Mouse (Mus musculus) erythroblast, embryonic 14.5 days (primary cell): Measurements from ENCODE around the gene Tuba4a. TPM values are rescaled to one million over a fixed set of nuclear protein-coding genes. Genes with fewer than 3 reads are reported as not detected.
A peak's percentile ranks its signal among the peaks of the same experiment; 100 is the strongest.
"Not testable (repeated sequence)": the region's sequence is repeated elsewhere in the genome, so short reads cannot be mapped to it uniquely, and the experiment has no call there.

Source experiments
- H3K27me3 ChIP-seq: 2 replicates; pipeline ENCODE4 v1.6.1; 2012; ENCODE audit warnings: inconsistent platforms; ENCODE audit not compliant: control insufficient read depth
- H3K36me3 ChIP-seq: 2 replicates; pipeline ENCODE4 v1.6.1; 2012; ENCODE audit warnings: mild to moderate bottlenecking, inconsistent platforms; ENCODE audit not compliant: control insufficient read depth
- H3K4me1 ChIP-seq: 2 replicates; pipeline ENCODE4 v1.6.1; 2012; ENCODE audit warnings: inconsistent platforms; ENCODE audit not compliant: control insufficient read depth
- H3K4me3 ChIP-seq: replicated peaks from 2 replicates; pipeline ENCODE3; 2012; ENCODE audit warnings: moderate library complexity, mild to moderate bottlenecking, inconsistent platforms
- H3K9me3 ChIP-seq: 2 replicates; pipeline ENCODE4 v1.6.1; 2012; ENCODE audit warnings: low read length, inconsistent platforms, mixed read lengths; ENCODE audit not compliant: control insufficient read depth
- GATA1 ChIP-seq: IDR thresholded peaks from 2 replicates; pipeline ENCODE4 v1.6.1; 2012; ENCODE audit warnings: low read length, inconsistent platforms, mixed read lengths
- TAL1 ChIP-seq: IDR thresholded peaks from 3 replicates; pipeline ENCODE4 v1.6.1; 2012; ENCODE audit warnings: low read length, inconsistent platforms, mixed read lengths
- polyA plus RNA-seq: library from polyadenylated mRNA; stranded (reverse); fragments of >175 nt; gene quantifications from 2 replicates; pipeline ENCODE4 v1.2.3, GENCODE M21; 2012

Gene Tuba4a
- polyA plus RNA-seq, 1 experiment, result 5.9 TPM

GRCm38 (mm10) chr1:75239591-75239990 lies 19.9 kb upstream of the Tuba4a start:
- TF ChIP-seq TAL1 (no peak), GATA1 (no peak)
- peaks cover 75% of the 10 kb centered on the region for H3K36me3 ChIP-seq
- peaks cover 72% of the 10 kb centered on the region for H3K4me1 ChIP-seq
- no peaks in the 10 kb centered on the region for H3K27me3 ChIP-seq
- no peak overlapping the region for H3K4me3 ChIP-seq
- no peaks in the 10 kb centered on the region for H3K9me3 ChIP-seq

- Histone ChIP-seq H3K9me3 (no peaks in the 10 kb centered on the region), H3K27me3 (no peaks in the 10 kb centered on the region), H3K4me1 (peaks cover 82% of the 10 kb centered on the region), H3K36me3 (peaks cover 43% of the 10 kb centered on the region), H3K4me3 (peak within 1 kb of the TSS; percentile 69)
- TF ChIP-seq GATA1 (peak; percentile 95), TAL1 (peak; percentile 92)
Measured at GRCm38 (mm10) chr1:75236117-75237050, 16.7 kb upstream of the Tuba4a start, which contains the start of gene Dnajb2. Dnajb2 (plus strand) TSS chr1:75236406.

- H3K4me3 ChIP-seq, result peak overlapping the region; percentile 69
- no peaks in the 10 kb centered on the region for H3K9me3 ChIP-seq
- TF ChIP-seq TAL1, result no peak
- TF ChIP-seq GATA1, result no peak
- H3K27me3 ChIP-seq, result no peaks in the 10 kb centered on the region
- H3K36me3 ChIP-seq, result peaks cover 25% of the 10 kb centered on the region
- H3K4me1 ChIP-seq, result peaks cover 89% of the 10 kb centered on the region
Measured at GRCm38 (mm10) chr1:75234606-75235005, 14.9 kb upstream of the Tuba4a start.

DNA sequence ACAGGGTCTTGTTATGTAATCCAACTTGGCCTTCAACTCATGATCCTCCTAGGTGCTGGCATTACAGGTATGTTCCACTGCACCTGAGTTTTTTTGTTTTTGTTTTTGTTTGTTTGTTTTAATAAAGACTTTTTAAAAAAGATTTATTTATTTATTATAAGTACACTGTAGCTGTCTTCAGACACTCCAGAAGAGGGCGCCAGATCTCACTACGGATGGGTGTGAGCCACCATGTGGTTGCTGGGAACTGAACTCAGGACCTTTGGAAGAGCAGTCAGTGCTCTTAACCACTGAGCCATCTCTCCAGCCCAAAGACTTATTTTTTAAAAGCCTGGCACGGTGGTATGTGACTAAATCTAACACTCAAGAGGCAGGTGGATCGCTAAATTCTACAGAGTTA lies 12.8 kb upstream of the Tuba4a start:
- not testable (repeated sequence) for H3K36me3 ChIP-seq, H3K9me3 ChIP-seq, H3K4me3 ChIP-seq, H3K27me3 ChIP-seq
- H3K4me1 ChIP-seq, result peaks cover 89% of the 10 kb centered on the region

- H3K36me3 ChIP-seq, result no peaks in the 10 kb centered on the region
- H3K4me3 ChIP-seq, result no peak within 1 kb of the TSS
- no peaks in the 10 kb centered on the region for H3K27me3 ChIP-seq
- no peaks in the 10 kb centered on the region for H3K9me3 ChIP-seq
- peaks cover 89% of the 10 kb centered on the region for H3K4me1 ChIP-seq
- TF ChIP-seq GATA1 (no peak), TAL1 (no peak)
Measured at GRCm38 (mm10) chr1:75231664-75232152, 12.0 kb upstream of the Tuba4a start, which contains the start of gene A630095N17Rik. A630095N17Rik (minus strand) TSS chr1:75232102.

GRCm38 (mm10) chr1:75231224-75231623 lies 11.6 kb upstream of the Tuba4a start:
- TF ChIP-seq TAL1 (no peak), GATA1 (no peak)
- no peaks in the 10 kb centered on the region for H3K36me3 ChIP-seq
- no peaks in the 10 kb centered on the region for H3K27me3 ChIP-seq
- H3K9me3 ChIP-seq, result no peaks in the 10 kb centered on the region
- no peak overlapping the region for H3K4me3 ChIP-seq
- H3K4me1 ChIP-seq, result peaks cover 91% of the 10 kb centered on the region

DNA sequence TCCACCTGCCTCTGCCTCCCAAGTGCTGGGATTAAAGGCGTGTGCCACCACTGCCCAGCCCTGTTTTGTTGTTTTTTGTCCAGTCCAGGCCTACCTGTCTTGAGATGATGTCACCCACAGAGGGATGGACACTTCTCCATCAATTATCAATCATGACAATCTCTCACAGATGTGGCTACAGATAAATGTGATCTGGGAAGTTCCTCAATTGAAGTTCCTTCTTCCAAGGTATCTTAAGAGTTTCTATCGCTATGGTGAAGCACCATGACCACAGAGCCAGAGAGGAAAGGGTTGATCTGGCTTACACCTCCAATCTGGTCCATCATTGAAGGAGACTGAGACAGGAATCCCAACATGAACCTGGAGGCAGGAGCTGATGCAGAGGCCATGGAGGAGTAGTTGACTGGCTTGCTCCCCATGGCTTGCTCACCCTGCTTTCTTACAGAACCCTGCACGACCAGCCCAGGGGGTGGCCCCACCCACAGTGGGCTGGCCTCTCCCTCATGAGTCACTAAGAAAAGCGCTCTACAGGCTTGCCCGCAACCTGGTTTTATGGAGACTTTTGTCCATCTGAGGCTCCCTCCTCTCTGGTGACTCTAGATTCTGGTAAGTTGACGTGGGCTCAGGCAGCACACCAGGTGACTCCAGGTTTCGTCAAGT lies 10.8 kb upstream of the Tuba4a start:
- Histone ChIP-seq H3K4me3 (peak overlapping the region; percentile 32), H3K9me3 (no peaks in the 10 kb centered on the region), H3K36me3 (no peaks in the 10 kb centered on the region), H3K27me3 (no peaks in the 10 kb centered on the region), H3K4me1 (peaks cover 91% of the 10 kb centered on the region)
- TF ChIP-seq TAL1, result no peak
- TF ChIP-seq GATA1, result no peak

GRCm38 (mm10) chr1:75229158-75229557 lies 9.5 kb upstream of the Tuba4a start:
- no peaks in the 10 kb centered on the region for H3K9me3 ChIP-seq
- H3K4me3 ChIP-seq, result peak overlapping the region; percentile 37
- no peak for TF ChIP-seq GATA1
- TF ChIP-seq TAL1, result peak; percentile 50
- H3K36me3 ChIP-seq, result no peaks in the 10 kb centered on the region
- H3K27me3 ChIP-seq, result no peaks in the 10 kb centered on the region
- peaks cover 84% of the 10 kb centered on the region for H3K4me1 ChIP-seq

GRCm38 (mm10) chr1:75227653-75228052 lies 8.0 kb upstream of the Tuba4a start:
- Histone ChIP-seq H3K27me3 (peaks cover 3% of the 10 kb centered on the region; the same call in 1 of the 2 replicates), H3K9me3 (no peaks in the 10 kb centered on the region), H3K4me1 (peaks cover 80% of the 10 kb centered on the region), H3K36me3 (no peaks in the 10 kb centered on the region), H3K4me3 (no peak overlapping the region)
- TF ChIP-seq TAL1, result no peak
